Mouse (Mus musculus): ENCODE measurements around the gene Prr36.
A peak's percentile ranks its signal among the peaks of the same experiment; 100 is the strongest.

The Prr36 gene

DNA sequence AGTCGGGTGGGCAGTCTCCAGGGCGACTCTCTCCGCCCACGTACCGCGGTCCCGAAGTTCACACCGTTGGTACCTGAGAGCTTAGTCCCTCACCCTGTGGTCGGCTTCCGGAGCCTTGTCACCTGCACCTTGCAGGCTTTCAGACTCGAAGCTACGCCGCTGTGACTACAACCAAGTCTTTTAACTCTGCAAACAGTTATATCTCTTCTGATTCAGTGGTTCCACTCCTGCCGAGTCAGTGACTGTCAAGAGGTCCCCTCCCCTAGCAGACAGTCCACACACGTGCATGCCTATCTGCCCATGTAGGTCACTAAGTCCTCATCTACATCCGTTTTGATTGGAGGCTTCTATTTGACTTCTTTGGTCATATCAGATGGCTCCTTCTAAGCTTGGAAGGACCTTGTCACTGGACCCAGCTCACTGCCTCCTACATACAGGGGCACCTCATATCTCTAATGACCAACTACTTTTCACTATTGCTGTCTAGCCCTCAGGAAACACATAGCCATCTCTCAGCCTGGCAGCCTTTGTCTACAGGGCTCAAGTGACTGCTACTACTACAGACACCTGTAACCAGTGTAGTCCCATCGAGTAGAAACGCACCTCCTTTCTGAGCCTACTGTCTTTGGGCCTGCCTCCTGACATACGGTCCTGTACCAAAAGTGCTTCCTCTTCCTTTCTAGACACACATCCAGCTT lies 22.1 kb upstream of the Prr36 start:
- DNase-seq: no peak

GRCm38 (mm10) chr8:4238434-4239192 lies 21.4 kb upstream of the Prr36 start, which contains the start of the genes Map2k7 and Gm49320:
Gene Map2k7 (plus strand): TSS chr8:4238740.
Gene Gm49320 (plus strand): TSS chr8:4238865.
- DNase-seq: peak; percentile 100

DNA sequence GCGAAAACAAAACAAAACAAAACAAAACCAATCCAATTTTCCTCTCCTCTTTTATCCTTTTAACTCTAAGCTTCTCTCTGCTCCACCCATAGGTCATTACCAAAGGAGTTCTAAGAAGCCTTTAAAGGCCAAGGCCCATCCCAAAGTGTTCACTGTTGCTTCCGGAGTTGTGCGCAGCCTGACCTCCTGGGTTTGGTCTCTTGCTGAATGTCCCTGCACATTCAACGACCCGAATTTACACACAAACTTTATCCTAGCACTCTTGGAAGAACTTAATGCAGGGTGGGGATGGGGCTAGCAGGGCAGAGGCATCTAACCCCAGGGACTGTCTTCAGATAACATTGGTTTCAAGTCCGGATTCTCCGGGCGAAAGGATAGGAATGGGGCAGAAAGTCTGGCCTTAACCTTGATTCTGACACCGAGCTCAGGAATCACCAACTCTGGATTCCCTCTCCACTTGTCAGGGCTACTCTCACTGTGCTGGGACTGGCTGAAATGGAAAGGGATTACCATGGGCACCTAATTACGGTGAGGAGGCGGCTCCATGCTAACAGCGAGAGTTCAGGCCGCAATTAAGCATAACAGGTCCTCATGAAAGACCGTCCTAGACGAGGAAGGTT lies 20.7 kb upstream of the Prr36 start:
- no peak for DNase-seq

- DNase-seq: no peak
Observed at GRCm38 (mm10) chr8:4230612-4231351, 13.5 kb upstream of the Prr36 start.

DNA sequence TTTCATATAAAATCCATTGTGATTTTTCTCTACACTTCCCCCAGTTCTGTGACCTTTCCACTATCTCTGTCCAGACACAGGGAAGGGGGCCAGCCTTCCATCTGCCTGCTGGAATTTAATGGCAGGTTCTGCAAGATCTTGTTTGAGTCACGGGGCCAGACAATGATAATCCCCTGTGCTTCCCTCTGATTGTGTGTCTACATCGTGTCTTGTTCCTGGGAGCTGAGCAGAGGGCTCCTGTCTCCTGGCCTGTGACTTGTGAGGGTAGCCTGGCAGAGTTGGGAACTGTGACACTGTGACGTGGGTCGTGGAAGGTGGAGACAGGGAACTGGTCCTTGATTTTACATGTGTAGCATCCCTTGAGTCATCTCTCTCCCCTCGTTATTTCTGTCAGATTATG lies 12.5 kb upstream of the Prr36 start:
- no peak for DNase-seq

GRCm38 (mm10) chr8:4227919-4228318 lies 10.7 kb upstream of the Prr36 start:
- DNase-seq: no peak

DNA sequence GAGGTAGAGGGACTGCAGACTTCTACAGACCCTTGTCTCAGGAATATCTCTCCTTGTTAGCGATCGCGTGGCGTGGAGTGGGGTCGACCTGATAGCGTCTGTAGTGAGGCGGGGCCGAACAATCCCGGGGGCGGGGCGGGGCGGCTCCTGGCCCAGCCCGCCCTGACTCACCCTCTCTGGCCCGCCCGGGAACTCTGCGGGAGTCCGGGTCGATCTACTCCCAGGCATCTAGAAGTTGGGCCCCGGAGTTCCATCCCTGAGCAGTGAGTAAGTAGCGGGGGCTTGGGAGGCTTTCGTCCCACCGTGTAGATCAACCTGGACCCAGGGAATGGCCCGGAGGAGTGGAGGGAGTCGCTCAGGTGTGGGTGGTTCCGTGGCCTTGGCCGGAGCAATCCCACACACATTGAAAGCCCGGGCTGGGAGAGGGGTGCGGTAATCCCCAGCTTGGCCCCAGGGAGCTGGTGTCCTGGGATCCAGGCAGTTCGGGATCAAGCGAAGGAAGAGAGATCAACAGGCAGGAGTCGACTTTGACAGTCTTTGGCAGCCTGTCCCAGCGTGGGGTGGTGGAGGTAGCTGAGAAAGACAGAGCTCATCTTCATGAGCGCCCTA lies 9.6 kb upstream of the Prr36 start, which contains the start of gene Lrrc8e:
Gene Lrrc8e (plus strand): TSS at position 89 of the 609 bp plus-strand sequence.
- peak; percentile 47 for DNase-seq

GRCm38 (mm10) chr8:4226323-4226722 lies 9.1 kb upstream of the Prr36 start:
- DNase-seq: no peak

DNA sequence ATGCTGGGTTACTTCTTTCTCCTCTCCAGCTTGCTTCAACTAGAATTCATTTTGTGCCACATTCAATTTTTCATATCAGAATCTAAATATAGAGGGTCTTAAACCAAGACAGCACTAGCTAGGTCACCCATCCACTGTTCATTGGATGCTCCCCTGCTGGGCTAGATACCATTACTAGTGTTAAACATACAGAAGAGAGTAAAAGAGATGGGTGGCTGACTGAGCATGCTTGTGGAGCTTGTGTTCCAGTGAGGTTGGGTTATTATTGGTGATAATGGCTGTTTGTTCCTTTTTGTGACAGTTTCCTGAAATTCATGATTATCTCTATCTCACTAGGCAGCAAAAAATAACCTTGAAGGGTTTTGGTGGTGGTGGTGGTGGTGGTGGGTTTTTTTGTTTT lies 4.8 kb upstream of the Prr36 start:
- DNase-seq: no peak

DNA sequence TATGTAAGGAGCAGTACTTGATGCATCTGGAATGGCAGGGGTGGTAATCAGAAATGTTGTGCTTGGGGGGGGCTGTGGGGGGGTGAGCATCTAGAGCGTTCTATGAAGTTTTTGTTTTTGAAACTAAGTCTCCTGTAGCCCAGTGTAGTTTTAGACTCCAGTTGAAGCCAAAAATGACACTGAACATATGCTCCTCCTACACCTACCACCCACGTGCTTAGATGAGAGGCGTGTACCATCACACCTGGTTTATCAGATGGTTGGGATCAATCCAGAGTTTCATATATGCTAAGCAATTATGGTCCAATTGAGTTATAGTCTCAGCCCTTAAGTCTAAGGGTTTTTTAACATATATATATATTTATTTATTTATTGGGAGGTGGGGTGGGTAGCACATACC lies 2.4 kb upstream of the Prr36 start:
- no peak for DNase-seq

DNA sequence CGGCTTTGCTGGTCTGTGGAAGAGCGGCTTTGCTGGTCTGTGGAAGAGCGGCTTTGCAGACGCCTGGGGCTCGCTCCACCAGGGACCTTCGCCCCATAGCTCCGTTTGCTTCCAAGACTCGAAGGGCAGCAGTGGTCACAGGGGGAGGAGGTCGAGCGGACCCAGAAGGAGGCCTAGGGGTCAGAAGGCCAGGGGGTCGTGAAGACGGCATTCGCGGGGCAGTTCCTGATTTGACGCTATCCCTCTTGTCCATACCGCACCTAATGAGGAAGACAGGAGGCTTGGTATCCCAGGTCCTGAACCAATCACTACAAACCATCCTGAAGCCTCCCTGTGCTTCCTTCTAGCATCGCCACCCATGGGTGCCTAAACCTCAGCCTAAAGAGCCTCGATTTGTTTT lies 963 bp downstream of the Prr36 start:
- no peak for DNase-seq

- DNase-seq: peak; percentile 73
Observed at GRCm38 (mm10) chr8:4214006-4214980, 3.0 kb downstream of the Prr36 start.

DNA sequence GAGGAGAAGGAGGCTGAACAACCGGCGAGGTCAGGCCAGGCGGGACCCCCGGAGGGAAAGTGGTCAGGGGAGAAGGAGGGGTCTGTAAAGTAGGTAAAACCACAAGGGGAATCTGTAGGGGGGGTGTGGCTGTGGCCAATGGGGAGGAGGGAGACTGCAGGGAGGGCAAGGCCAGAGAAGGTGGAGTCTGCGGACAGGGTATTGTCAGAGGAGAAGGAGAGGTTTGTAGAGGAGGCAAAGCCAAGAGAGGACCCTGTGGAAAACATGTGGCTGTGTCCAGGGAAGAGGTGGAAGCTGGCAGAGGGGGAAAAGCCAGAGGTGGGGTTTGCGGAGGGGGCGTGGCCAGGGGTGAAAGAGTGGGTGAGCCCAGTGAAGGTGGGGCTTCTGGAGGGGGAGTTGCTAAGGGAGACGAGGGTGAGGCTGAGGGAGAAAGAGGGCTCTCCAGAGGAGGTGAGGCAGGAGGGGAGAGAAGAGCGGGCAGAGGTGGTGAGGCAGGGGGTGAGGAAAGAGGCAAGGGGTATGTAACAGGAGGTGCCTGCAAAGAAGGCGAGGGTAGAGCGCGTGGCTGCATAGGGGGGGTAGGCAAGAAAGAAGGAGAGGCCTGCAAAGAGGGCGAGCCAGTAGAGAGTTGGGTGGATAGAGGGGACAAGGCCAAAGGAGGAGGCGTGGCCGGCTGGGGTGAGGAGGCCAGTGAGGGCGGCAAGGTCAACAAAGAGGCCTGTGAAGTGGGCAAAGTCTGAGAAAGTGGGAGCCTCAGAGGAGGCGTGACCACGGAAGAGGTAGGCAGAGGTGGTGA lies 3.9 kb downstream of the Prr36 start:
- peak; percentile 71 for DNase-seq

DNA sequence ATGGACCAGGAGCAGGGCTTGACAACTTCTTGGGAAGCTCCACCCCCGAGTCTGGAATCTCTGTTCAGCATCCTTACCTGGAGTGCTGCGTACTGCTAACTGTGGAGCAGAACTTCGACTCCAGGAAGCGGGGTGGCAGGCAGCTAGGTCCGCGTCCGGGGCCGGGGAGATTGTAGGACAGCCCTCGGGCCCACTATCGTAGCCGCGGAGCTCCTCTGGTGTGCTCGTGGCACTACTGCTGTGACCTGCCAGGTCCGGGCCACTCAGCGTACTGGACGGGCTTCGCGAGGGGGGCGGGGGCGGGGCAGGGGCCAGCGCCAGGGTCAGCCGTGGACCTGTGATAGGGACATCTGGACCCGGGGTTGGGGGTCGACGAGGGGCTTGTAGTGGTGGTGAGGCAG lies 4.5 kb downstream of the Prr36 start:
- peak; percentile 15 for DNase-seq

DNA sequence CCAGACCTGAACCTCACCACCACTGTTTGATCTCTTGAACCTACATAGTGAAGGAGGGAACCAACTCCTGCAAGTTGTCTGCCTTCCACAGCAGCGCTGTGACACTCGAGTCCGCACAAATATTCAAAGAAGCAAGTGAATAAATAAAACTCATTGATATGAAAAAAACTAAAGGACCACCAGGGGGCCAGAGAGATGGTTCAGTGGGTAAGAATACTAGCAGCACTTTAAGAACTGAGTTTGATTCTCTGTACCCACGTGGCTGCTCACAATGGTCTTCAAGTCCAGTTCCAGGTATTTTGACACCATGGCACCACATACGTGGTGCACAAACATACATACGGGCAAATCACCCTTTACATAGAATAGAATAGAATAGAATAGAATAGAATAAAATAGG lies 6.2 kb downstream of the Prr36 start:
- DNase-seq: no peak

DNA sequence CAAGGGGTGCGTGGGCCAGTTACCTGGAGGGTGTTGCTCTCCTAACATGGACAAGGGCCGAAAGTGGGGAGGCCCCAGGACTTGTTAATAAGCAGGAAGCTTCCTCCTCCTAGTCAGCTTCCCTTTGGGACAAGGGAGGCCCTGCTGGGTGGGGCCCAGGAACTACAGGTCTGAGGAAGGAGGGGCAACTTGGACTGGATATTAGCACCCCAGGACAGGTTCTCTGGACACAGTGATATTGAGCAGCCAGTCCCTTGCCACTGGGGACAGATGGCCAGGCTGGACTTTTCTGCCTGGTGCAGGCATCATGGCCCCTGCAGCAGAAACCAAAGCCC lies 10.3 kb downstream of the Prr36 start:
- DNase-seq: no peak

DNA sequence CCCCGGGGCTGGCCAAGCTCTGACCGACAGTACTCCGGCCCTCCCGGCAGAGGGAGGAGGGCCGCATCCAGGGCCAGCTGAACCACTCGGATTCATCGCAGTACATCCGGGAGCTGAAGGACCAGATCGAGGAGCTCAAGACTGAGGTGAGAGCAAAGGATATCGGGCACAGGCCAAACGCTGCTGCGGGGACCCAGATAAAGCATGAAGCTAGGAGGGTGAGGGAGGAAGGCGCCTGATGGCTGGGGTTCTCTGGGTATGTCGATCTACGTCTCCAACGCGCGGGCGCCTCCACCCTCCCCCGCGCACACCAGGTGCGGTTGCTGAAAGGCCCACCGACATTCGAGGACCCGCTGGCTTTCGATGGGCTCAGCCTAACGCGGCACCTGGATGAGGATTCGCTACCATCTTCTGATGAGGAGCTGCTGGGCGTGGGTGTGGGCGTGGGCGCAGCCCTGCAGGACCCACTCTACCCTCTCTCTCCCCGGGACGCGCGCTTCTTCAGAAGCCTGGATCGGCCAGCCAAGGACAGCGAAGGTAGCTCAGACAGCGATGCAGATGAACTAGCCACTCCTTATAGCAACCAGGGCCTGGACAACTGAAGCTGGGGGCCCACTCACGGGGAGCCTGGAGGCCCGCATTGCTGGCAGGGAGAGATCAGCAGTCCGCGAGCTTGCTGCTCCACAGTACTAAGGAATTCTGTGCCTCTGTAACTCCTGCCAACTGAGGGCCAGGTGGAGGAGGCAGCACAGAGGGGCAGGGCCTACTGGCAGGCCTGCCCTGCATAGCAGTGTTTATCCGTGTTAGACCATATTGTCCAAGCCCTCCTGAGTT lies 10.9 kb downstream of the Prr36 start:
- DNase-seq: peak; percentile 47

- DNase-seq: no peak
Observed at GRCm38 (mm10) chr8:4205246-4206123, 11.8 kb downstream of the Prr36 start.

DNA sequence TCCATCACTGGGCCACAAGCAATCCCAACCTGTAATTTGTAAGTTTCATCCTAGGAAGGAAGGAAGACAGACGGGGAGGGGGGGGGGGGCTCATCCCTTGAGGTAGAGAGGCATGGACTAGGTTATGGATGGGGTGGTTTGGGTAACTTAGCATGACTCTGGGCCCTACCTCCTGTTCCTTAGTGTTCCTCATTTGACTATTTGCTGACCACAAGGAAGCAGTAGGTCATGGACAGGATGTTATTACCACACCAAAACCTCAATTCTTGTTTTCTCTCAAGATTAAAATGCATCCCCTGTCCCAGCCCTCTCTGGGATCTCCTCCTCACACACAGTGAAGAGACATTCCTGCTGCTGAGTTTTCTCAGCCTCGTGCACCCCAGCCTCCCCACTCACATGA lies 15.9 kb downstream of the Prr36 start:
- no peak for DNase-seq
